Mouse (Mus musculus): ENCODE measurements around the gene Nr1i2. TPM values are rescaled to one million over a fixed set of nuclear protein-coding genes. Genes with fewer than 3 reads are reported as not detected.

The Nr1i2 gene
- polyA plus RNA-seq, 1 experiment from 2014 or later, result not detected

- Histone ChIP-seq H3K27ac (no peak overlapping the region), H3K4me2 (no peak overlapping the region), H3K36me3 (no peaks in the 10 kb centered on the region), H3K9me3 (no peaks in the 10 kb centered on the region), H3K4me3 (no peak overlapping the region), H3K27me3 (no peaks in the 10 kb centered on the region), H3K9ac (no peak overlapping the region), H3K4me1 (peaks cover 18% of the 10 kb centered on the region)
- 35% methylated on average over 7 of the region's 7 CpGs for WGBS
- ATAC-seq (ENCODE audit: insufficient number of reproducible peaks, low FRiP score, low TSS enrichment, low read depth), result no peak
Measured at GRCm38 (mm10) chr16:38307651-38308050, 13.0 kb upstream of the Nr1i2 start.

GRCm38 (mm10) chr16:38307221-38307605, 12.6 kb upstream of the Nr1i2 start:
- no peak overlapping the region for H3K27ac ChIP-seq
- no peak overlapping the region for H3K9ac ChIP-seq
- no peaks in the 10 kb centered on the region for H3K27me3 ChIP-seq
- 15% methylated on average over 5 of the region's 5 CpGs for WGBS
- no peaks in the 10 kb centered on the region for H3K9me3 ChIP-seq
- no peak overlapping the region for H3K4me2 ChIP-seq
- H3K4me3 ChIP-seq, result no peak overlapping the region
- no peak for ATAC-seq (ENCODE audit: insufficient number of reproducible peaks, low FRiP score, low TSS enrichment, low read depth)
- H3K4me1 ChIP-seq, result peaks cover 18% of the 10 kb centered on the region
- no peaks in the 10 kb centered on the region for H3K36me3 ChIP-seq

- Histone ChIP-seq H3K27me3 (no peaks in the 10 kb centered on the region), H3K4me3 (0 out of 2 replicates have a peak overlapping the region, but pooled peaks have one; percentile 0), H3K36me3 (no peaks in the 10 kb centered on the region), H3K4me1 (peaks cover 18% of the 10 kb centered on the region), H3K9ac (no peak overlapping the region), H3K9me3 (no peaks in the 10 kb centered on the region), H3K27ac (no peak overlapping the region), H3K4me2 (0 out of 2 replicates have a peak overlapping the region, but pooled peaks have one; percentile 15)
- WGBS, result 37% methylated on average over 18 of the region's 18 CpGs
- no peak for ATAC-seq (ENCODE audit: insufficient number of reproducible peaks, low FRiP score, low TSS enrichment, low read depth)
Measured at GRCm38 (mm10) chr16:38306571-38307220, 12.1 kb upstream of the Nr1i2 start.

GRCm38 (mm10) chr16:38304460-38305194, 10.0 kb upstream of the Nr1i2 start:
- Histone ChIP-seq H3K9me3 (no peaks in the 10 kb centered on the region), H3K9ac (no peak overlapping the region), H3K4me2 (no peak overlapping the region), H3K4me1 (peaks cover 18% of the 10 kb centered on the region), H3K4me3 (no peak overlapping the region), H3K36me3 (no peaks in the 10 kb centered on the region), H3K27me3 (no peaks in the 10 kb centered on the region), H3K27ac (no peak overlapping the region)
- WGBS, result 60% methylated on average over 17 of the region's 17 CpGs
- no peak for ATAC-seq (ENCODE audit: insufficient number of reproducible peaks, low FRiP score, low TSS enrichment, low read depth)

- no peak for ATAC-seq (ENCODE audit: insufficient number of reproducible peaks, low FRiP score, low TSS enrichment, low read depth)
- WGBS, result 83% methylated on average over 13 of the region's 13 CpGs
- no peak overlapping the region for H3K4me3 ChIP-seq
Measured at GRCm38 (mm10) chr16:38302367-38302766, 7.7 kb upstream of the Nr1i2 start.

GRCm38 (mm10) chr16:38298410-38298809, 3.8 kb upstream of the Nr1i2 start:
- H3K4me3 ChIP-seq, result no peak overlapping the region
- no peak overlapping the region for H3K9ac ChIP-seq
- no peaks in the 10 kb centered on the region for H3K36me3 ChIP-seq
- no peak overlapping the region for H3K4me2 ChIP-seq
- no peaks in the 10 kb centered on the region for H3K4me1 ChIP-seq
- 59% methylated on average over 6 of the region's 6 CpGs for WGBS
- no peaks in the 10 kb centered on the region for H3K27me3 ChIP-seq
- H3K9me3 ChIP-seq, result no peaks in the 10 kb centered on the region
- no peak for ATAC-seq (ENCODE audit: insufficient number of reproducible peaks, low FRiP score, low TSS enrichment, low read depth)
- H3K27ac ChIP-seq, result no peak overlapping the region

More at GRCm38 (mm10) chr16:38302367-38302766, 7.7 kb upstream of the Nr1i2 start:
- Histone ChIP-seq H3K27ac (no peak overlapping the region), H3K27me3 (no peaks in the 10 kb centered on the region), H3K9me3 (no peaks in the 10 kb centered on the region), H3K4me2 (no peak overlapping the region), H3K36me3 (no peaks in the 10 kb centered on the region), H3K4me1 (peaks cover 13% of the 10 kb centered on the region), H3K9ac (no peak overlapping the region)

- Histone ChIP-seq H3K36me3 (no peaks in the 10 kb centered on the region), H3K27ac (no peak overlapping the region), H3K27me3 (no peaks in the 10 kb centered on the region), H3K9me3 (no peaks in the 10 kb centered on the region), H3K4me3 (no peak overlapping the region), H3K9ac (no peak overlapping the region), H3K4me1 (no peaks in the 10 kb centered on the region), H3K4me2 (no peak overlapping the region)
- WGBS, result 41% methylated on average over 5 of the region's 5 CpGs
- ATAC-seq (ENCODE audit: insufficient number of reproducible peaks, low FRiP score, low TSS enrichment, low read depth), result no peak
Measured at GRCm38 (mm10) chr16:38295349-38295930, 816 bp upstream of the Nr1i2 start.

GRCm38 (mm10) chr16:38290151-38290550, 4.5 kb downstream of the Nr1i2 start:
- no peak for ATAC-seq (ENCODE audit: insufficient number of reproducible peaks, low FRiP score, low TSS enrichment, low read depth)
- no peaks in the 10 kb centered on the region for H3K4me1 ChIP-seq
- WGBS, result 77% methylated on average over 2 of the region's 2 CpGs
- no peak overlapping the region for H3K9ac ChIP-seq
- no peaks in the 10 kb centered on the region for H3K36me3 ChIP-seq
- no peak overlapping the region for H3K4me2 ChIP-seq
- no peak overlapping the region for H3K27ac ChIP-seq
- no peak overlapping the region for H3K4me3 ChIP-seq
- H3K27me3 ChIP-seq, result no peaks in the 10 kb centered on the region
- H3K9me3 ChIP-seq, result no peaks in the 10 kb centered on the region

GRCm38 (mm10) chr16:38288851-38289250, 5.8 kb downstream of the Nr1i2 start:
- no peak overlapping the region for H3K4me3 ChIP-seq
- ATAC-seq (ENCODE audit: insufficient number of reproducible peaks, low FRiP score, low TSS enrichment, low read depth), result no peak
- no peaks in the 10 kb centered on the region for H3K36me3 ChIP-seq
- no peak overlapping the region for H3K9ac ChIP-seq
- no peak overlapping the region for H3K27ac ChIP-seq
- no peaks in the 10 kb centered on the region for H3K27me3 ChIP-seq
- no peaks in the 10 kb centered on the region for H3K9me3 ChIP-seq
- H3K4me2 ChIP-seq, result no peak overlapping the region
- 15% methylated on average over 6 of the region's 6 CpGs for WGBS
- H3K4me1 ChIP-seq, result no peaks in the 10 kb centered on the region

- Histone ChIP-seq H3K36me3 (no peaks in the 10 kb centered on the region), H3K4me1 (no peaks in the 10 kb centered on the region), H3K4me2 (no peak overlapping the region), H3K4me3 (no peak overlapping the region), H3K27me3 (no peaks in the 10 kb centered on the region), H3K9ac (no peak overlapping the region), H3K9me3 (no peaks in the 10 kb centered on the region), H3K27ac (no peak overlapping the region)
- ATAC-seq (ENCODE audit: insufficient number of reproducible peaks, low FRiP score, low TSS enrichment, low read depth), result no peak
- 88% methylated on average over 3 of the region's 3 CpGs for WGBS
Measured at GRCm38 (mm10) chr16:38287762-38288161, 6.9 kb downstream of the Nr1i2 start.

GRCm38 (mm10) chr16:38287357-38287756, 7.3 kb downstream of the Nr1i2 start:
- Histone ChIP-seq H3K27me3 (no peaks in the 10 kb centered on the region), H3K4me3 (no peak overlapping the region), H3K27ac (no peak overlapping the region), H3K4me2 (no peak overlapping the region), H3K9ac (no peak overlapping the region), H3K9me3 (no peaks in the 10 kb centered on the region), H3K4me1 (no peaks in the 10 kb centered on the region), H3K36me3 (no peaks in the 10 kb centered on the region)
- WGBS, result 80% methylated on average over 6 of the region's 6 CpGs
- no peak for ATAC-seq (ENCODE audit: insufficient number of reproducible peaks, low FRiP score, low TSS enrichment, low read depth)

- Histone ChIP-seq H3K4me2 (no peak overlapping the region), H3K4me3 (no peak overlapping the region), H3K4me1 (no peaks in the 10 kb centered on the region), H3K9ac (no peak overlapping the region), H3K27ac (no peak overlapping the region), H3K36me3 (no peaks in the 10 kb centered on the region), H3K9me3 (no peaks in the 10 kb centered on the region), H3K27me3 (no peaks in the 10 kb centered on the region)
- 67% methylated on average over 4 of the region's 4 CpGs for WGBS
- no peak for ATAC-seq (ENCODE audit: insufficient number of reproducible peaks, low FRiP score, low TSS enrichment, low read depth)
Measured at GRCm38 (mm10) chr16:38286541-38286940, 8.1 kb downstream of the Nr1i2 start.

Measured in limb, embryonic 15.5 days (tissue).